Mouse (Mus musculus) C2C12 (cell line): ENCODE results near the gene Cacna1g.

Source experiments
- CEBPB ChIP-seq: IDR thresholded peaks from one replicate; pipeline ENCODE4 v1.6.1; 2011; ENCODE audit warnings: low read depth, mild to moderate bottlenecking, control low read depth, moderate library complexity
- CTCF ChIP-seq: IDR thresholded peaks from one replicate; pipeline ENCODE4 v1.5.1; 2011; ENCODE audit not compliant: control insufficient read depth, insufficient read depth, insufficient read length
- FOSL1 ChIP-seq: IDR thresholded peaks from one replicate; pipeline ENCODE4 v1.8.0; 2011; ENCODE audit warnings: mild to moderate bottlenecking, low read length; ENCODE audit not compliant: poor library complexity, insufficient read depth, severe bottlenecking
- MAX ChIP-seq: IDR thresholded peaks from one replicate; pipeline ENCODE4 v1.6.1; 2011; ENCODE audit warnings: mild to moderate bottlenecking, control low read depth
- MYOG ChIP-seq: IDR thresholded peaks from one replicate; pipeline ENCODE4 v1.6.1; 2011; ENCODE audit not compliant: control insufficient read depth, insufficient read length; ENCODE audit errors: extremely low read depth
- USF1 ChIP-seq: IDR thresholded peaks from one replicate; pipeline ENCODE4 v1.6.1; 2011; ENCODE audit warnings: low read depth, mild to moderate bottlenecking, control low read depth, moderate library complexity

- TF ChIP-seq FOSL1 = no peak
- TF ChIP-seq CEBPB = no peak
- TF ChIP-seq CTCF = no peak
- no peak for TF ChIP-seq MAX
- no peak for TF ChIP-seq USF1
- no peak for TF ChIP-seq MYOG
These were observed 27.5 kb upstream of the Cacna1g start for GRCm38 (mm10) chr11:94501482-94501881.
